Mouse (Mus musculus) cerebellum, adult 2 months (tissue): Measurements from ENCODE around the gene Slc26a6. TPM values are rescaled to one million over a fixed set of nuclear protein-coding genes. Genes with fewer than 3 reads are reported as not detected.
A peak's percentile ranks its signal among the peaks of the same experiment; 100 is the strongest.

Experiments
- DNase-seq, 2 experiments: peaks; one replicate each; pipeline ENCODE4 v3.0.0; 2021
- H3K27ac ChIP-seq: fragments of 200-500 bp; 2 replicates; pipeline ENCODE4 v1.5.1; 2012; ENCODE audit warnings: low read length, control low read depth, inconsistent platforms; ENCODE audit not compliant: insufficient read depth
- H3K27me3 ChIP-seq: fragments of 200-500 bp; 2 replicates; pipeline ENCODE4 v1.6.1; 2012; ENCODE audit warnings: inconsistent platforms, mild to moderate bottlenecking, low read length, moderate library complexity; ENCODE audit not compliant: control insufficient read depth, insufficient read depth
- H3K4me1 ChIP-seq: fragments of 200-500 bp; 2 replicates; pipeline ENCODE4 v1.6.1; 2011; ENCODE audit warnings: low read length; ENCODE audit not compliant: control insufficient read depth, insufficient read depth
- H3K4me3 ChIP-seq: fragments of 200-500 bp; replicated peaks from 2 replicates; pipeline ENCODE3; 2011; ENCODE audit warnings: mild to moderate bottlenecking, low read depth, low read length, control low read depth; ENCODE audit not compliant: insufficient read depth
- CTCF ChIP-seq: fragments of 200-500 bp; IDR thresholded peaks from 2 replicates; pipeline ENCODE4 v1.5.1; 2011; ENCODE audit warnings: low read depth, mild to moderate bottlenecking, control low read depth, low read length, moderate library complexity, borderline replicate concordance; ENCODE audit not compliant: insufficient read depth
- POLR2A ChIP-seq: fragments of 200-500 bp; IDR thresholded peaks from 2 replicates; pipeline ENCODE4 v1.6.1; 2011; ENCODE audit warnings: low read length, control low read depth, borderline replicate concordance; ENCODE audit not compliant: insufficient read depth
- WGBS: fragments of 180-500 bp; shearing (Covaris S2); methylation state at CpG from one replicate; pipeline ENCODE4 v1.1.7; 2018; 5-methylcytosine and 5-hydroxymethylcytosine counted together
- polyA plus RNA-seq: library from polyadenylated mRNA; depleted of rRNA; stranded (reverse); fragments of >200 nt; gene quantifications from 2 replicates; pipeline ENCODE4 v1.2.3, GENCODE M21; 2012

Gene Slc26a6
- polyA plus RNA-seq, 1 experiment = 22.6 TPM

DNA sequence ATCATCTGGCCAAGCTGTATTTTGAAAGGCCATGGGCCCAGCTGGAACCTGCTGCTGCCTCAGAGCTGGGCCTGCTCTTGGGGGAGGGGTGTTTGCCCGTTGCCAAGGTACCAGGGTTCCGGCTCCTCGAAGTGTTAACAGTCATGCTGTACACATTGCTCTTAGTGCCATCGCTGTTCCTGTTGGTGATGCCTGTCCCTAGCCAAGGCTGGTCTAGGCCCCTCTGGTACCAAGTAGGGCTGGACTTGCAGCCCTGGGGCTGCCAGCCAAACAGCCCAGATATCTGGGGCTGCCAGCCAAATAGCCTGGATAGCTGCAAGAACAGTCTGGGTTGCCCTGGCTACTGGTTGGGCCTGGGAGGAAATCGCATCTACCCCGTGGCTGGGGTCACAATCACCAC, 61.4 kb downstream of the Slc26a6 start, which contains the start of gene Tmem89:
Tmem89 (plus strand) TSS at position 129 of the 400 bp plus-strand sequence.
- DNase-seq = peak in 1 of 2 experiments; percentile 69
- no peak within 1 kb of the TSS for H3K27ac ChIP-seq
- H3K27me3 ChIP-seq = no peaks in the 10 kb centered on the region
- no peak for TF ChIP-seq CTCF
- no peak for TF ChIP-seq POLR2A
- 13% methylated on average over 6 of the region's 6 CpGs for WGBS
- H3K4me3 ChIP-seq = no peak within 1 kb of the TSS
- H3K4me1 ChIP-seq = peaks cover 10% of the 10 kb centered on the region; the same call in 1 of the 2 replicates

DNA sequence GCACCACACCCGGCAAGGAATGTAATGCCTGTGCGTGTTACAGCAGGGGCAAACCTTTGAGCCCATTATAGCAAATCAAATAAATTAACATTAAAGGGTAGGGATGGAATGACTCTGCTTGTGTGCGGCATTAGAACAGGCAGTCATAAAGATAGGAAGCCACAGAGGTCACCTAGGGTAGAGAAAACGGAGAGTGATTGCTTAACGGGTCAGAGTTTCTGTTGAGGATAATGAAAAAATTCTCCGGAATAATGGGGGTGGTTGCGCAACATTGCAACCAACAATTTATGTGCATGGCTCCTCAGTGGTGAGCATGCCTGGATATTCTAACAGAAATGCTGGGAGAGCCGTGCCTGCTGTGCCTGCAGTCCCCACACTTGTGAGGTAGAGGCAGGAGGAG, 72.8 kb downstream of the Slc26a6 start:
- Histone ChIP-seq H3K4me1 (no peaks in the 10 kb centered on the region), H3K27me3 (no peaks in the 10 kb centered on the region), H3K4me3 (no peak overlapping the region), H3K27ac (no peak overlapping the region)
- no peak for TF ChIP-seq CTCF
- no peak for TF ChIP-seq POLR2A
- DNase-seq = no peak
- WGBS = 84% methylated on average over 8 of the region's 8 CpGs

DNA sequence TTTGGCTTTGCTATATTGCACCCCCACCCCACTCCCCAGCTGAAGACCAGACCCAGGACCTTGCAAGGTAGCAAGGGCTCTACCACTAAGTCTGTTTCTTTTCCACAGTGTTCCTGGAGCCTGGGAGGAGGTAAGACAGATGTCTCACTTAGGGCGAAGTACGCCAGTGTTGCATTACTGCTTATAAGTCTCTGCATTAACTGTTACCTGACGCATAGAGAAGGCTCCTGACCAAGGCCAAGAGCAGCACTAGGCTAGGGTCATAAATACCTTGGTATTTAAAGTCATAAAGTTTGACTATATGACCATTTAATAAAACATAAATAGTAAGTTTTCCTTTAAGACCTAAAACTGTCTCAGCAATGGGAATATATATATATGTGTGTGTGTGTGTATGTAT, 75.3 kb downstream of the Slc26a6 start:
- no peak overlapping the region for H3K4me3 ChIP-seq
- no peaks in the 10 kb centered on the region for H3K27me3 ChIP-seq
- no peak overlapping the region for H3K27ac ChIP-seq
- 87% methylated on average over 3 of the region's 3 CpGs for WGBS
- TF ChIP-seq CTCF (no peak), POLR2A (no peak)
- no peaks in the 10 kb centered on the region for H3K4me1 ChIP-seq
- DNase-seq = no peak

DNA sequence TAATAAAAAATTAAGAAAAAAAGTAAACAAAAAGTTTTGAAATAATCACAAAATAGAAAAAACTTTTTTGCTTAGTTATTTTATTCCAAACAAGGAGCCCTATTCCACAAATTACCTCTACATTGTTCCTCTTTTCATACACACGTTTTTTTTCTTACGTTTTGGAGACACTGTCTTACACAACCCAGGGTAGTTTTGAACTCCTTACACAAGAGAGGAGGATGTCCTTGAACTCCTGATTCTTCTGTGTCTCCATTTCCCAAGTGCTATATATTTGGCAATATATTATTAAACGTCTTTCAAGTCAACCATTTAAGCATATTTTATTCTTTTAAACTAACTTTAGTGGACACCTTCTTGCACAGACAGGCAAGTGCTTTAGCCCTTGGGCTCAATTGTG, 82.9 kb downstream of the Slc26a6 start:
- no peak for TF ChIP-seq CTCF
- no peak for TF ChIP-seq POLR2A
- H3K27ac ChIP-seq = no peak overlapping the region
- no peak for DNase-seq

DNA sequence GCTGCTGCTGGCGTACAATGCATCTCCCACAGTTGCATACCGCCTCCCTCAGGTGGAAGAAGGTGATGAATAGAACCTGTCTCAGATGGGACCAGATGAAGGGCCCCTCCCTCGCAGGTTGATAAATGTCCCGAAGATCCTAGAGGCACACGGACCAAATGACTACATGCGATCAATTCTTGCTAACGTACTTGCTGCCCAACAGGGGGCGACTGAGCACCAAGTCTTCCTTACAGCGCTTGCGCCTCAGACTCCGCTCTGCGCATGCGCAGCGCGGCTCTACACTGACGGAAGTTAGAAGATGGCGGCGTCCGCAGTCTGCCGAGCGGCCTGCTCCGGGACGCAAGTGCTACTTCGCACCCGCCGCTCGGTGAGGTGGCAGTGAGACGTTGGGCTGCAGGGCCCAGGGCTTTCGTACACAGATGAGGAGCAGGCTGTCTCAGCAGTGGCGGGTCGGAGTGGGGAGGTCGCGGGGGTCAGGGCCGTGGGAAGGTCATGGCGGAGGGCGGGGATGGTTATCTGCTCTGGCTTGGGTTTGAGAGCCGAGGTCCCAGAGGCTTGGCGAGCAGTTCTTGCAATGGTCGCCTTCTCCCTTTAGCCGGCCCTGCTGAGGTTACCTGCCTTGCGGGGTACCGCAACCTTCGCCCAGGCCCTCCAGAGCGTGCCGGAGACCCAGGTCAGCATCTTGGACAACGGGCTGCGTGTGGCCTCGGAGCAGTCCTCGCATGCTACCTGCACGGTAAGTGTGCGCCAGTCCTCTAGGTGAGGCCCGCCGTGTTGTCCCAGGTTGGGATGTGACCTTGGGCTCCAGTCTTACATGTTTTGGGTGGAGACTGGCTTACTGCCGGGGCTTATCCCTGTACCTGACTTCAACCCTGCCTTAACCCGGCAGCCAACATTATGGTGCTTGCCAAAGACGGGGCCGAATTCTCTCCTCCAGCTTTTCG, 83.6 kb downstream of the Slc26a6 start, which contains the start of gene Uqcrc1:
Uqcrc1 (plus strand) TSS at position 216 of the 947 bp plus-strand sequence.
- peak within 1 kb of the TSS; percentile 86 for H3K27ac ChIP-seq
- TF ChIP-seq POLR2A (peak; percentile 96), CTCF (peak; percentile 84)
- WGBS = under 1% methylated on average over 58 of the region's 58 CpGs
- DNase-seq = peak; percentile 97
- H3K27me3 ChIP-seq = no peaks in the 10 kb centered on the region
- H3K4me1 ChIP-seq = peaks cover 7% of the 10 kb centered on the region
- H3K4me3 ChIP-seq = peak within 1 kb of the TSS; percentile 93

More for the DNA sequence above, 82.9 kb downstream of the Slc26a6 start:
- H3K27me3 ChIP-seq = no peaks in the 10 kb centered on the region
- WGBS = 14% methylated on average over 3 of the region's 3 CpGs
- no peak overlapping the region for H3K4me3 ChIP-seq
- H3K4me1 ChIP-seq = peaks cover 5% of the 10 kb centered on the region; the same call in 1 of the 2 replicates

DNA sequence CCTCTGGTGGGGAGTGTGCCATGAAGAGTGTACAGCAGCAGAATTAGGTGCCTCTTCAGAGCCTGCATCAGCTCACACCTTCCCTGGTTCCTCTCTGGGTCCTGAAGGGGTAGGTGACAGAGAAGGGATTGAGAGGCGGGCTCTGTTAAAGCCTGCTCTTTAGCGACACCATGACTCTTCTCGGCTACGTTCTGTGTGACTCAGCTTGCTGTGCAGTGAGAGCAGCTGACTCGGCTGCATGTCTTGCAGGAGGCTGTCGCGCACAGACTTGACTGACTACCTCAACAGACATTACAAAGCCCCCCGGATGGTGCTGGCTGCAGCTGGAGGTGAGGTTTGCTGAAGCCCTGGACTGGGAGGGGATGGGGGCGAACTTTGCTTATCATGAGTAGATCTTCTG, 92.0 kb downstream of the Slc26a6 start:
- WGBS = 77% methylated on average over 9 of the region's 9 CpGs
- H3K27ac ChIP-seq = no peak overlapping the region
- TF ChIP-seq POLR2A = no peak
- no peak for TF ChIP-seq CTCF
- H3K4me3 ChIP-seq = no peak overlapping the region
- peaks cover 25% of the 10 kb centered on the region for H3K4me1 ChIP-seq
- no peaks in the 10 kb centered on the region for H3K27me3 ChIP-seq
- no peak for DNase-seq

DNA sequence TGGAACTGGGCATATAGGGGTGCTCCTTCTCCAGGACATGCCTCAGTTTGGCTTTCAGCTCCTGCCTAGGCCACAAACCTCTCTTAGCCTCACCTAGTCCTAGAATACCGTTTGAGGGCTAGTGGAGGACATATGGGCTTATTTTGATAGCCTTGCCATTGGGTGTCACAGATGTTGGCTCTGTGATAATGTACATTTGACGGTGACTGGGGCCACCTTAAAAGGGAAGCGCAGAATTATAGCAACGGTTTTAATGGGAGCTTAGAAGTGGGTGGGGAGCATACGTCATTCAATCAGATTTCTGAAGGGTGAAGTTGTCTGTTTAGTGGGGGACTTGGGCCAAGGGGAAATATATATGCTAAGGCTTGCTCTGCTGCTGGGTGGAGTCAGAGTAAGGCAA, 92.5 kb downstream of the Slc26a6 start:
- no peak for TF ChIP-seq CTCF
- TF ChIP-seq POLR2A = no peak
- Histone ChIP-seq H3K4me1 (peaks cover 29% of the 10 kb centered on the region), H3K27ac (no peak overlapping the region), H3K4me3 (no peak overlapping the region), H3K27me3 (no peaks in the 10 kb centered on the region)
- WGBS = 82% methylated on average over 5 of the region's 5 CpGs
- no peak for DNase-seq
